Mouse (Mus musculus) stomach, postnatal 0 days (tissue): ENCODE data around the gene Oas2.

Source experiments
- CTCF ChIP-seq: IDR thresholded peaks from 2 replicates; pipeline ENCODE4 v1.5.1; 2016; ENCODE audit warnings: antibody characterized with exemption, low read depth, mild to moderate bottlenecking, moderate library complexity
- EP300 ChIP-seq: optimal IDR thresholded peaks from 2 replicates; pipeline ENCODE3; 2016; ENCODE audit warnings: antibody characterized with exemption

GRCm38 (mm10) chr5:120734380-120734990 lies 15.2 kb downstream of the Oas2 start:
- no peak for TF ChIP-seq EP300
- no peak for TF ChIP-seq CTCF
